Mouse (Mus musculus) neural tube, embryonic 11.5 days (tissue): ENCODE measurements around the gene Sel1l. TPM values are rescaled to one million over a fixed set of nuclear protein-coding genes. Genes with fewer than 3 reads are reported as not detected.

ENCODE experiments used
- ATAC-seq: fragments of 200-750 bp; cut with Nextera tagmentation; 2 replicates; pipeline ENCODE4 v1.8.0; 2017; ENCODE audit warnings: moderate number of reproducible peaks, mild to moderate bottlenecking, moderate TSS enrichment, moderate library complexity; ENCODE audit not compliant: insufficient read depth, low FRiP score, low TSS enrichment
- DNase-seq: peaks from one replicate; pipeline ENCODE4 v3.0.0-alpha.2; 2015; ENCODE audit warnings: low spot score
- H3K27ac ChIP-seq: fragments of 300-500 bp; sonication (generic); 2 replicates; pipeline ENCODE4 v1.5.1; 2014; ENCODE audit warnings: low read depth, mild to moderate bottlenecking, low read length
- H3K27me3 ChIP-seq: fragments of 300-500 bp; sonication (generic); 2 replicates; pipeline ENCODE4 v1.6.1; 2014; ENCODE audit warnings: mild to moderate bottlenecking, low read length, mixed read lengths; ENCODE audit not compliant: control insufficient read depth, insufficient read depth
- H3K36me3 ChIP-seq: fragments of 300-500 bp; sonication (generic); 2 replicates; pipeline ENCODE4 v1.6.1; 2014; ENCODE audit warnings: mild to moderate bottlenecking, low read length, moderate library complexity, mixed read lengths; ENCODE audit not compliant: control insufficient read depth, insufficient read depth
- H3K4me1 ChIP-seq: fragments of 300-500 bp; sonication (generic); 2 replicates; pipeline ENCODE4 v1.6.1; 2014; ENCODE audit warnings: low read length, mixed read lengths; ENCODE audit not compliant: control insufficient read depth, insufficient read depth
- H3K4me2 ChIP-seq: fragments of 300-500 bp; sonication (generic); 2 replicates; pipeline ENCODE4 v1.6.1; 2014; ENCODE audit warnings: low read depth, mild to moderate bottlenecking, moderate library complexity
- H3K4me3 ChIP-seq: fragments of 300-500 bp; sonication (generic); 2 replicates; pipeline ENCODE4 v1.5.1; 2014; ENCODE audit warnings: low read depth, low read length
- H3K9ac ChIP-seq: fragments of 300-500 bp; sonication (generic); 2 replicates; pipeline ENCODE4 v1.6.1; 2014; ENCODE audit warnings: mild to moderate bottlenecking, low read length
- H3K9me3 ChIP-seq: fragments of 300-500 bp; sonication (generic); 2 replicates; pipeline ENCODE4 v1.6.1; 2016; ENCODE audit warnings: low read length; ENCODE audit not compliant: control insufficient read depth
- WGBS: fragments of 180-500 bp; shearing (Covaris S2); extraction: QIAGEN DNeasy Blood & Tissue Kit; methylation state at CpG from one replicate; pipeline ENCODE4 v1.1.7; 2014; 5-methylcytosine and 5-hydroxymethylcytosine counted together
- polyA plus RNA-seq: library from polyadenylated mRNA; unstranded; fragments of >200 nt; fragmentation: Nextera tagmentation; extraction: Ambion mirVana; gene quantifications from 2 replicates; pipeline ENCODE4 v1.2.1, GENCODE M21; 2014

The Sel1l gene
- polyA plus RNA-seq, 1 experiment from 2014 or later = 98.1 TPM

DNA sequence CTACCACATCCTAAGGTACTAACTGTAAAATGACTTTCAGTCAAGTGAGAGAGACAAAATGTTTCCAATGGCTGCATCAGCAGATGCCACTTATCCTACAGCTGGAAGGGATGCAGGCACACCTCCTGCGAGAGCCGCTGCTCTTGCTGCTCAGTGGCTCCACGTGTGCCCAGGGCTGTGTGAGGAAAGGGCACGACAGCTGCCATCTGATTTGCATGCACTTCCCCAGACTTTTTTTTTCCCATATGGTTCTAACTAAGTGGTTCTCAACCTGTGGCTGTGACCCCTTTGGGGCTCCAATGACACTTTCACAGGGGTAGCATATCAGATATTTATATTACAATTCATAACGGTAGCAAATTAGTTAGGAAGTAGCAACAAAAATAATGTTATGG lies 15.0 kb downstream of the Sel1l start:
- Histone ChIP-seq H3K4me3 (no peak overlapping the region), H3K36me3 (no peaks in the 10 kb centered on the region; the same call in 1 of the 2 replicates), H3K4me2 (no peak overlapping the region), H3K4me1 (no peaks in the 10 kb centered on the region), H3K27ac (no peak overlapping the region), H3K27me3 (no peaks in the 10 kb centered on the region), H3K9me3 (no peaks in the 10 kb centered on the region), H3K9ac (no peak overlapping the region)
- DNase-seq (no peak), ATAC-seq (no peak)
- 73% methylated on average over 5 of the region's 5 CpGs for WGBS

DNA sequence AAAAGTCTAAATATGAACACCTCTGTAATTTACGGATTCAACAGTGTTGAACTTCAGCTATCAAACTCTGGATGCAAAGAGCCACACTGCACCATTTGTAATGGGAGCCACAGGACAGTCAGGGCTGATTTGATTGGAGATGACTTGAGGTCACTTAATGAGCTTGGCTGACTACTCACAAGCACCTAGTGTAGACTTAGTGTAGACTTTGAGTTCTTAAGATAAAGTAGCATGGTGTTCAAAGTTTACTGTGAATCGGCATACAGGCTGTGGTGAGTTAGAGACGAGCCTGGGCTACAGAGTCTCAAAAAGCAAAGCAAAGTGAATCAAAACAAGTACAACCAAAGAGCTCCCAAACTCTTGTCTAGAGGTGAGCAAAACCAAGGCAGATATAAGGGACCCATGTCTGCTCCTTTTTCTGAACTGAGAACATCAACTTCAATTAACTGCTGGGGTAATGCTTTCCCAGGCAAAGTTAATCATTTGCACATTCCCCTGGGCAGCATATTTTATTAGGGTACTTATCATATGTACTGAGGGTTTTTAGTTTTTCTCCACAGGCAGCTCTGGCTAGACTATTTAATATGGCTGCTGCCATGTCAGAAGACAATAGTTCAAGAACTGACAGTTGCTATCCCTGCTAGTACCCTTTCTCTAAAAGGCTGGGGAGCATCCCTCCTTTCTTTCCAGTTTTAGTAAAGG lies 15.6 kb downstream of the Sel1l start:
- Histone ChIP-seq H3K36me3 (no peaks in the 10 kb centered on the region; the same call in 1 of the 2 replicates), H3K4me1 (no peaks in the 10 kb centered on the region), H3K4me2 (no peak overlapping the region), H3K9me3 (no peaks in the 10 kb centered on the region), H3K4me3 (no peak overlapping the region), H3K9ac (no peak overlapping the region), H3K27ac (no peak overlapping the region), H3K27me3 (no peaks in the 10 kb centered on the region)
- 94% methylated on average over 3 of the region's 3 CpGs for WGBS
- no peak for ATAC-seq
- no peak for DNase-seq

DNA sequence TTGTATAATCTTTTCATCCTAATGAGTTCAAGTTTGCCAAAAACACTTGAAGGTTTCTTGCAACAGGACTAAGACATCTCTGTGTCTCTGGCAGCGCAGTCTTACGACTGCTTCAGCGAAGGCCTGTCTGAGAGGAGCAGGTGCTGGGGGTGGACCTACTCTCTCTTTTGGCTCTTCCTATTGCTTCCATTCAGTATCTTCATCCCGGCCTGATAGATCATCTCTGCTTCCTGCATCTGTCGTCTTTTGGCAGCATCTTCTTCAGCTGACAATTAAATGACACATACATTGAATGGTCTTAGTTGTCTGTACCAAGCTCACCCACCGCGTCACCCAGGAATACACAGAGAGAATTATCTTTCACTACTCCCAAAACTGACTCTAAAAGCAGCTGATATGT lies 17.5 kb downstream of the Sel1l start:
- DNase-seq (no peak), ATAC-seq (no peak)
- Histone ChIP-seq H3K27me3 (no peaks in the 10 kb centered on the region), H3K9me3 (no peaks in the 10 kb centered on the region), H3K4me1 (no peaks in the 10 kb centered on the region), H3K36me3 (no peaks in the 10 kb centered on the region; the same call in 1 of the 2 replicates), H3K27ac (no peak overlapping the region), H3K4me2 (no peak overlapping the region), H3K4me3 (no peak overlapping the region), H3K9ac (no peak overlapping the region)
- 92% methylated on average over 7 of the region's 7 CpGs for WGBS

DNA sequence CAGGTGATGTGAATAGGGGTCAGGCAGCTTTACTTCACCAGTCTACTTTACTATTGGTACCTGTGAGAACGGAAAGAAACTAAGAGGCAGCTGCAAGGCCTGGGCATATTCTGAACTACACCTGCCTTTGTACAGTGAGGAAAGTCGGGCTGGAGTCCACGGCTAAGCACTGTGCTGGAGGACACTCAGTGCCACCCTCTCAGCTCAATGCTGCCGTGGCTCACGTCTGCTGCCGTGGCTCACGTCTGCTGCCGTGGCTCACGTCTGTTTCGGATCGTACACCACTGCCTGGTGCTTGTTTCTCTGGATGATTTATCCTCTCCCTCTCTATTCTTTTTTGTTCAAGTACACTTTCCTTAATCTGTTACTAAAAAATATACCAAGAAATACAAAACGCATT lies 28.5 kb downstream of the Sel1l start:
- Histone ChIP-seq H3K4me2 (no peak overlapping the region), H3K4me1 (no peaks in the 10 kb centered on the region), H3K36me3 (peaks cover 9% of the 10 kb centered on the region), H3K27ac (no peak overlapping the region), H3K4me3 (no peak overlapping the region), H3K9ac (no peak overlapping the region), H3K9me3 (no peaks in the 10 kb centered on the region), H3K27me3 (no peaks in the 10 kb centered on the region)
- WGBS = 93% methylated on average over 12 of the region's 12 CpGs
- no peak for ATAC-seq
- DNase-seq = no peak

DNA sequence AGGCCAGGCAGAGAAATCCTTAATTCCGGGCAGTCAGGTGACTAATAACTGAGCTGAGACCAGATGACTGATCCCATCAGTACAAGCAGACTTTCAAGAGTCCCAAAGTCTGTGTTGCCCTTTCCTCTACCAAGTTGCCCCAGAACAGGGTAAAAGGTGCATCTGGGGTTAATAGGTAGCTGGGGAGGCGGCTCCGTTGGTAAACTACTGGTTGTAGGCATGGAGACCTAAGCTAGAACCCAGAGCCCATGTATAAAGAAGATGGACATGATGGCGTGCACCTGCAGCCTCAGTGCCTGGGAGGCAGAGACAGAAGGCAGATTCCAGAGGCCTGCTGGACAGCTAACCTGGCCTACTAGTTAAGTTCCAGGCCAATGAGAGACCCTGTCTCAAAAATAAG lies 30.2 kb downstream of the Sel1l start:
- Histone ChIP-seq H3K4me2 (no peak overlapping the region), H3K9ac (no peak overlapping the region), H3K27me3 (no peaks in the 10 kb centered on the region), H3K9me3 (no peaks in the 10 kb centered on the region), H3K4me3 (no peak overlapping the region), H3K27ac (no peak overlapping the region), H3K36me3 (peaks cover 14% of the 10 kb centered on the region), H3K4me1 (no peaks in the 10 kb centered on the region)
- ATAC-seq (no peak), DNase-seq (no peak)
- 91% methylated on average over 4 of the region's 4 CpGs for WGBS

DNA sequence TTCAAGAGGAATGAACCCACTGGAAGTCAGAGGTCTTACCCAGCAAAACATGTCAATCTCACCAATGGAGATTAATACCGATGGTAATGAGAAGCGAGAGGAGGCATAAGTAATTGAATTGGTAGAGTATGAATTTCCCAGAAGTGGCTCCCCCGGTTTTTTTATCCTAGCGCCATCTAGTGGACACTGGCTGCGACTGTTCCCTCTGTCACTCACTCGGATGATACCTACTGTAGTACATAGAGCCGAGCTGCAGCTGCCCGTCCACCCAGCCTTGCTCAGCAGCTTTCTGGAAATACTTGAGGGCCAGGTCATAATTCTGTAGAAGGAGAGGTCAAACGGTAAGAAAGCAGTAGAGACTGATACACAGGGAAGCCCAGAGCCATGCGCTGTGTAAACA lies 33.0 kb downstream of the Sel1l start:
- H3K4me2 ChIP-seq = no peak overlapping the region
- H3K36me3 ChIP-seq = peaks cover 12% of the 10 kb centered on the region
- H3K9ac ChIP-seq = no peak overlapping the region
- ATAC-seq (peak; percentile 53; the same call in 1 of the 2 replicates), DNase-seq (peak; percentile 71)
- no peak overlapping the region for H3K4me3 ChIP-seq
- no peaks in the 10 kb centered on the region for H3K4me1 ChIP-seq
- H3K27me3 ChIP-seq = no peaks in the 10 kb centered on the region
- no peak overlapping the region for H3K27ac ChIP-seq
- WGBS = 32% methylated on average over 10 of the region's 10 CpGs
- no peaks in the 10 kb centered on the region for H3K9me3 ChIP-seq

DNA sequence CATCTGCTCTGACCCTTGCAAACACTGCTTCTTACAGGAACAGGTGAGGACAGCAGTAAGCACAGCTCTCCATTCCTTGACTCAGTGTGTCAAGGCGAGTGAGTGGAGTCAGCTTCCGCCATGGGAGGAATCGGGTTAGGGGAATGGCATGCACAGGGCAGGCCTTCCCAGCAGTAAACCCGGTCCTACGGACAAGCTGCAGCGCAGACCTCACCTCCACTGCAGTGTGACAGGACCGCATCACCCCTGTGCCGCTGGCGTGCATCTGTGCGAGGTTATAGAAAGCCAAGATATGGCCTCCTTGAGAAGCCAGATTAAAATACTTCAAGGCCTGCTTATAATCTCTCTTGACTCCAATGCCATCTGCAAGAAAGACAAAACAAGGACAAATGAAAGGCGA lies 33.4 kb downstream of the Sel1l start:
- Histone ChIP-seq H3K36me3 (peaks cover 14% of the 10 kb centered on the region), H3K27ac (no peak overlapping the region), H3K4me2 (no peak overlapping the region), H3K4me3 (no peak overlapping the region), H3K4me1 (no peaks in the 10 kb centered on the region), H3K9ac (no peak overlapping the region), H3K9me3 (no peaks in the 10 kb centered on the region), H3K27me3 (no peaks in the 10 kb centered on the region)
- ATAC-seq = no peak
- 97% methylated on average over 11 of the region's 11 CpGs for WGBS
- no peak for DNase-seq

DNA sequence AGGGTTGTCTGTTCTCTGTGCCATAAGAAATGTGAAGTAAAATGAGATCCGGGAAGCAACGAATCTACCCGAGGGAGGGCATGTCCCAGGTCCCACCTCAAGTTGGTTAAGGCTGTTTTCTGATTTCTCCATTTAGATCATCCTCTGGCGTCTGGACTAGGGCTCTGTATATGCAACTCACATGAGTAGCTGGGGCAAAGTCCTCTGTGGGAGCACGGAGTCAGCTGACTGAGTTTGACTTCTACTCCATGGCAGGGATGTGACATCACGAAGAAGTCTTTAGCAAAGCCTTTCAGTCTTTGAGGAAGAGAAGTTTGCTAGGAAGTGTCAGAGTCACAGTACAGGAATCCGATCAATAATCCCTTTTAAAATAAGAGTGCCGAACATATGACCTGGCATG lies 40.0 kb downstream of the Sel1l start:
- Histone ChIP-seq H3K4me3 (no peak overlapping the region), H3K27ac (no peak overlapping the region), H3K9me3 (no peaks in the 10 kb centered on the region), H3K4me1 (no peaks in the 10 kb centered on the region), H3K36me3 (peaks cover 8% of the 10 kb centered on the region), H3K9ac (no peak overlapping the region), H3K4me2 (no peak overlapping the region), H3K27me3 (no peaks in the 10 kb centered on the region)
- DNase-seq (no peak), ATAC-seq (no peak)
- WGBS = 96% methylated on average over 8 of the region's 8 CpGs

DNA sequence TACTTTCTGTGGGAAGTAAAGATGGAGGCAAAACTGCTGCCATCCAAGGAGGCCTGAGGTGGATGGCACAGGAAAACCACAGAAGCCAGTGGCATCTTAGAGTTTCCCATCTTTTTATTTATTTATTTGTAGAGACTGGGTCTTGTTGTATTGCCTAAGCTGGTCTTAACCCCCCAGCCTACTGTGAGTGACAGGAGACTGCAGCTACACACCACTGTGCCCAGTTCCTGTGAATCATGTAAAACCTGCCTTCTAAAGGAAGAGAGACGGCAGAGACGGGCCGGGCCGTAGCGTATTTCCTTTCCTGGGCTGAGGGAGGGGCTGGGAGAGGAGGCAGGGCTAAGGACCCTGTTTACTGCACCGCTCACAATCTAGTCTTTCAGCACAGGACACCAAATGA lies 41.2 kb downstream of the Sel1l start:
- Histone ChIP-seq H3K36me3 (peaks cover 6% of the 10 kb centered on the region; the same call in 1 of the 2 replicates), H3K27ac (no peak overlapping the region), H3K9me3 (no peaks in the 10 kb centered on the region), H3K9ac (no peak overlapping the region), H3K4me3 (no peak overlapping the region), H3K27me3 (no peaks in the 10 kb centered on the region), H3K4me2 (no peak overlapping the region), H3K4me1 (no peaks in the 10 kb centered on the region)
- DNase-seq (no peak), ATAC-seq (no peak)
- WGBS = 70% methylated on average over 6 of the region's 6 CpGs
